Mouse (Mus musculus) erythroblast, embryonic 14.5 days (primary cell): ENCODE measurements around the gene Mtap.

ENCODE experiments used
- GATA1 ChIP-seq: IDR thresholded peaks from 2 replicates; pipeline ENCODE4 v1.6.1; 2012; ENCODE audit warnings: low read length, inconsistent platforms, mixed read lengths
- TAL1 ChIP-seq: IDR thresholded peaks from 3 replicates; pipeline ENCODE4 v1.6.1; 2012; ENCODE audit warnings: low read length, inconsistent platforms, mixed read lengths

DNA sequence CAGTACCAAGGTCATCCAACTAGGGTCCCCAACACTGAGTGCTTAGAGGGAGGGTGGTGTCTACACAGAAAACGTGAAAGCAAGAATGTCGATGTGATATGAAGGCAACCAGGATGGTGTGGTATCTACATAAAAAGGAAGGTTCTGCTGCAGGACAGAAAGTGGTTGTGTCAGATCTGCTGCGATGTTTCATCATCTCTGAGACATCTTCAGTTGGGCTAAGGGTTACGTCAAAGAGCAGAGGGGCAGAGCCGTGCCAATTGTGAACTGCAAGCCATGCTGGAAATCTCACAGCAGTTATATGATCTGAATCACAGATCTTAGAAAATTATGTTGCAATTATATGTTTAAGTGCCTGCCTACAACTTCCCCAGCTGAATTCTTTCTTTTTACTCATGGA lies 16.6 kb upstream of the Mtap start:
- TF ChIP-seq TAL1 (no peak), GATA1 (no peak)
